Mouse (Mus musculus): ENCODE data around the gene Lrrfip1. TPM values are rescaled to one million over a fixed set of nuclear protein-coding genes. Genes with fewer than 3 reads are reported as not detected.

Lrrfip1 gene
- polyA plus RNA-seq, 1 experiment, result 9.9 TPM

GRCm38 (mm10) chr1:91056416-91056815, 57.9 kb downstream of the Lrrfip1 start:
- no peak for DNase-seq (ENCODE audit: low read depth)

GRCm38 (mm10) chr1:91057311-91058245, 59.0 kb downstream of the Lrrfip1 start:
- DNase-seq (ENCODE audit: low read depth), result no peak

- no peak for DNase-seq (ENCODE audit: low read depth)
Observed at GRCm38 (mm10) chr1:91058251-91058650, 59.7 kb downstream of the Lrrfip1 start.

- no peak for DNase-seq (ENCODE audit: low read depth)
Observed at GRCm38 (mm10) chr1:91059792-91060604, 61.5 kb downstream of the Lrrfip1 start.

- DNase-seq (ENCODE audit: low read depth), result no peak
Observed at GRCm38 (mm10) chr1:91061105-91061504, 62.6 kb downstream of the Lrrfip1 start.

- DNase-seq (ENCODE audit: low read depth), result no peak
Observed at GRCm38 (mm10) chr1:91062363-91062762, 63.8 kb downstream of the Lrrfip1 start.

- DNase-seq (ENCODE audit: low read depth), result no peak
Observed at GRCm38 (mm10) chr1:91064053-91064452, 65.5 kb downstream of the Lrrfip1 start.

GRCm38 (mm10) chr1:91064903-91065525, 66.5 kb downstream of the Lrrfip1 start:
- DNase-seq (ENCODE audit: low read depth), result no peak

GRCm38 (mm10) chr1:91066061-91066460, 67.5 kb downstream of the Lrrfip1 start:
- no peak for DNase-seq (ENCODE audit: low read depth)

GRCm38 (mm10) chr1:91066599-91066998, 68.1 kb downstream of the Lrrfip1 start:
- DNase-seq (ENCODE audit: low read depth), result no peak

- DNase-seq (ENCODE audit: low read depth), result no peak
Observed at GRCm38 (mm10) chr1:91067716-91068115, 69.2 kb downstream of the Lrrfip1 start.

GRCm38 (mm10) chr1:91069575-91069974, 71.0 kb downstream of the Lrrfip1 start:
- DNase-seq (ENCODE audit: low read depth), result no peak

GRCm38 (mm10) chr1:91070547-91070946, 72.0 kb downstream of the Lrrfip1 start:
- DNase-seq (ENCODE audit: low read depth), result no peak

GRCm38 (mm10) chr1:91071671-91072290, 73.2 kb downstream of the Lrrfip1 start:
- DNase-seq (ENCODE audit: low read depth), result no peak

- no peak for DNase-seq (ENCODE audit: low read depth)
Observed at GRCm38 (mm10) chr1:91076946-91077345, 78.4 kb downstream of the Lrrfip1 start.

- DNase-seq (ENCODE audit: low read depth), result peak; percentile 93
Observed at GRCm38 (mm10) chr1:91077456-91077855, 78.9 kb downstream of the Lrrfip1 start.

GRCm38 (mm10) chr1:91077980-91078379, 79.4 kb downstream of the Lrrfip1 start:
- DNase-seq (ENCODE audit: low read depth), result peak; percentile 61

- DNase-seq (ENCODE audit: low read depth), result no peak
Observed at GRCm38 (mm10) chr1:91079740-91080422, 81.3 kb downstream of the Lrrfip1 start.

- DNase-seq (ENCODE audit: low read depth), result no peak
Observed at GRCm38 (mm10) chr1:91080423-91080749, 81.8 kb downstream of the Lrrfip1 start.

- DNase-seq (ENCODE audit: low read depth), result no peak
Observed at GRCm38 (mm10) chr1:91084374-91084773, 85.8 kb downstream of the Lrrfip1 start.

- no peak for DNase-seq (ENCODE audit: low read depth)
Observed at GRCm38 (mm10) chr1:91085009-91085408, 86.5 kb downstream of the Lrrfip1 start.
